Mouse (Mus musculus): ENCODE results near the gene Ahcyl2.
A peak's percentile ranks its signal among the peaks of the same experiment; 100 is the strongest.
"Not testable (repeated sequence)": the region's sequence is repeated elsewhere in the genome, so short reads cannot be mapped to it uniquely, and the experiment has no call there.

Gene Ahcyl2

DNA sequence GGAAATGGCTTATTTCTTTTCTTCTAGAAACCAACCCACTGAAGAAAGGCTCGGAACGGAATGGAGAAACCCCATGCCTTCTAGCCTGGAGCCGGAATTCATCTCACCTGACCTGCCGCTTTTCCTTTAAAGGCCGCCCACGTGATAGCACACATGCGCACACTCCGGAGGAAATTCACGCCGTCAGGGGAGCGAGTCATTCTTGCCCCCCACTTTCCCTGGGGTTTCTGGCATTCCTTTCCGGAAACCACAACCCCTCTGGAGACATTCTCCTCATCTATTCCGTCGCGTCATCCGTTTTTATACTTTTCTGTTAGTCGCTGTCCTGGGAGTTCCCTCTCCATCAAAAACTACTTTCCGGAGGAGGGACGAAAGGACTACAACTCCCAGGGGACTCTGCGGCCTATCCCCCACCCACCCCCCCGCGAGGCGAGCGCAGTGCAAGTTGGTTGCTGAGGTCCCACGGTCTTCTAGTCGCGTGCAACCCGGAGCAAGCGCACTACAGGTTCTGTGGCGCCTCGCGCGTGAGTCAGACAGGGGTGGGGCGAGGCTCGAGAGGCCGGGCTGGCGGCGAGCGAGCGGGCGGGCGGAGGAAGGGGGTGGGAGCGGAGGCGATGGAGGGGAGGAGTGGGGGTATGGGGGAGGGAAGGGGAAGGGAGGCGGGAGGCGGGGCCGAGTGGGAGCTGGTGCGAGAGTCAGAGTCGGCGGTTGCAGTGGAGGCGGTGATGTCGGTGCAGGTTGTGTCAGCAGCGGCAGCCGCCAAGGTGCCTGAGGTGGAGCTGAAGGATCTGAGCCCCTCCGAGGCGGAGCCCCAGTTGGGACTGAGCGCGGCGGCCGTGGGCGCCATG, at the start of gene Ahcyl2:
Gene Ahcyl2, plus strand, starts transcription at position 199 of the 848 bp plus-strand sequence.
- DNase-seq, result peak; percentile 97

DNA sequence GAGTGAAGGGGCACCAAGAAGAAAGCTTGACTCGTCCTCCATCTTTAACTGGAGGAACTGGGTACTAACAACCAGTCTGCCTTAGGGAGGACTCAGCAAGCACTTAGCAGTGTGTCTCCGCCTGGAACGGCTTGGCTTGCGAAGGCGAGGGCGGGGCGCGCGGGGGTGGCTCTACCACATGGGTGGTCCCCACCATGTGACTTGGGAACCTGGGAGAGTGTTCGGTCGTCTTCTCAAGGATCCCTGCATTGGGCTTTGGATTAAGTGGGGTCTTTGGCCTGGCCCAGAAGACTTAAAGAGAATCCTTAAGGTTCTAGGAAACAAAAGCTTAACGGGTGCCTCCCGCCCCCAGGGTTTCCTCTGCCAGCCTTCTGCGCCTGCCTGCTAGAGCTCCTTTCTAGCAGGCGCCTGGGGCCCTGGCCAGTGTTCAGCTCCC, 48.9 kb upstream of the Ahcyl2 start:
- DNase-seq, result peak; percentile 68

DNA sequence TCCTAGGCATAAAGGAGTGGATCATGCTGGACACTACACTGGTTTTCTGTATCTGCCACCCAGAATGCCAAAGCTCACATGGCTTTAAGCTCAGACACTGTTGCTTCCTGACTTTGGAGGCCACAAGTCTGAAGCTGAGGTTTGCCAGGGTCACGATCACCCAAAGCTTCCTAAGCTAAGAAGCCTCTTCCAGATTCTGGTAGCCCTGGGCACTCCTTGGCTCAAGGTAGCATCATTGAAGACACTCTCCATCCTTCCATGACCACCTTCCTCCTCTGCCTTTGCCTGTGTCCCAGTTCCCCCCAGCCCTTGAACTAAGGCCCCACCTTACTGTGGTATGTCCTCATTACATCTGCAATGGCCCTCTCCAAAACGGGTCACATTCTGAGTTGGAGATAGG, 45.9 kb upstream of the Ahcyl2 start:
- no peak for DNase-seq

DNA sequence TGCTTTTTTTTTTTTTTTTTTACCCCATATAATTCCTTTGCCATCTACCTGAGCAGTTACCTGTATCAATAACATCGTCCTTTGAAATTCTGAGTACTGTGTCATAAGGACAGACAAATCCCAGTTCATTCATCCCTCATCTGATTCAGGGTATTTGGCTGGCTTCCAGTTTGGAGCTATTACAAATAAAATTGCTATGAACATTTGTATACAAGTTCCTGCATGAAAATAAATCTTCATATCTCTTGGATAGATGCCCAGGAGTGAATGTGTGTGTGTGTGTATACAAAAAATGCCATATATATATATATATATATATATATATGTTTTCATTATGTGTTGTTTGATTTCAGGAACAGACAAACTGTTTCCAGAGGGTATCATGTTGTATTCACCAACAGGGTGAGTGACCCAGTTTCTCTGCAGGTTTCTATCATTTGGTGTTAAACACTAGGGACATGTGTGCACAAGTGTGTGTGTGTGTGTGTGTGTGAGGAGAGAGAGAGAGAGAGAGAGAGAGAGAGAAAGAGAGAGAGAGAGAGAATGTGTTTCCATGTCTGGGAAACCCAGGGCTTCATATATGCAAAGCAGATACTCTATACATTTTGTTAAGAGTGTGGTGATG, 41.1 kb upstream of the Ahcyl2 start:
- DNase-seq, result no peak

DNA sequence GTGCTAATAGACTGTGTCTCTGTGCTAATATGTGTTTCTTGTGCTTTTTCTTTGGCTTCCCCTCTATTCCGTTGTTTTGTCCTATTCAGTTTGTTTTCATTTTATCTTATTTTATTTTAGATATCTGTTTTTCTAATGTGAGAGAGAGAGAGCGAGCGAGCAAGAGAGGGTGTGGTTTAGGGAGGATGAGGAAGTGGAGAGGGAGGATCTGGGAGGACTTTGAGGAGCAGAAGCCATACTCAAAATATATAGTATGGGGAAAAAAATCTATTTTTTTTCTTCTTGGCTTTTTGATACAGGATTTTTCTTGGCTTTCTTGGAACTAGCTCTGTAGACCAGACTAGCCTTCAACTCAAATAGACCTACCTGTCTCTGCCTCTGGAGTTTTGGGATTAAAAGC, 39.8 kb upstream of the Ahcyl2 start:
- no peak for DNase-seq

DNA sequence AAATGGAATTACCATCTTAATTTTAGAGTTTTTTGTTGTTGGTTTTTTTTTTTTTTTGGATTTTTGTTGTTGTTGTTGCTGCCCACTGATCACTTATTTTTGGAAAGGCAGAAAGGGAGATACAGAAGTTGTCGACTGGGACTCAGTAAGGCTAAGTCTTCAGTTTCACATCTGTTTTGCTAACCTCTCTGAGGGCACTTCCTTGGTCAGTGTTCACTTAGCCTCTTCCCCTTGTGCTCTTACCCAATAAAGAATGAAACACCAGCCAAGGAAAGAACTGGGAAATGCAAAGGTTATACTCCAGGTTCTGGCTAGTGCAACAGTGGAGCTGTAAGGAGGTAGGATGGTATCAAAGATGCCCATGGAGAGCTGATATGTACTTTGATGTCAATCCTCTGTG, 38.3 kb upstream of the Ahcyl2 start:
- no peak for DNase-seq

DNA sequence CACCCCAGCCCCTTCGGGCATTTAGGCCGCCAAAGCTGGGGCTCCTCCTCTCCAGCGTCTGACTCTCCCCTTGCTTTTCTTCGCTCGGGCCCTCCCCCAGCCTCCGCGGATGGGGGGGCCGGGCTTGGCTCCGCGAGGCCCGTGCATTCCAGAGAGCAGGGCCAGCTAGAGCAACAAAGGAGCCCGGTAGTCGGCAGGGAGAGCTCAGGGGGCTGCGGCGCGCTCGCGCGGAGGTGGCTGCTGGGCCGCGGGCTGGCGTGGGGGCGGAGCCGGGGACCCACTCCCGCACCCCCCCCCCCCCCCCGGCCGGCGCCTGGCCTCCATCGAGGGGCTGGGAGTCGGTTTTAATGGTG, 32.5 kb upstream of the Ahcyl2 start, which contains the start of gene Smo:
Gene Smo, plus strand, starts transcription at position 168 of the 353 bp plus-strand sequence.
- peak; percentile 84 for DNase-seq

DNA sequence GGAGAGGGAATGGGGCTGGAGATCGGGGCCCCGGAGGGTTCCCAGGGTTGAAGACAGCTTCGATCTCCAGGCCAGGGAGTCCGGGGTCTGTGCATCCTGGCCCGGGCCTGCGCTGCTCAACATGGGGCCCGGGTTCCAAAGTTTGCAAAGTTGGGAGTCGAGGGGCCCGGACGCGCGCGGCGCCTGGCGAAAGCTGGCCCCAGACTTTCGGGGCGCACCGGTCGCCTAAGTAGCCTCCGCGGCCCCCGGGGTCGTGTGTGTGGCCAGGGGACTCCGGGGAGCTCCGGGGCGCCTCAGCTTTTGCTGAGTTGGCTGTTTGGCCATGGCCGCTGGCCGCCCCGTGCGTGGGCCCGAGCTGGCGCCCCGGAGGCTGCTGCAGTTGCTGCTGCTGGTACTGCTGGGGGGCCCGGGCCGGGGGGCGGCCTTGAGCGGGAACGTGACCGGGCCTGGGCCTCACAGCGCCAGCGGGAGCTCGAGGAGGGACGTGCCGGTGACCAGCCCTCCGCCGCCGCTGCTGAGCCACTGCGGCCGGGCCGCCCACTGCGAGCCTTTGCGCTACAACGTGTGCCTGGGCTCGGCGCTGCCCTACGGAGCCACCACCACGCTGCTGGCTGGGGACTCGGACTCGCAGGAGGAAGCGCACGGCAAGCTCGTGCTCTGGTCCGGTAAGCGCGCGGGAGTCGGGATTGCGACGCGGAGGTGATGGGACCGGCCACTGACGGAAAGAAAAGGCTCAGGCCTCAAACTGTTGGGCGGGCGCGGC, 31.9 kb upstream of the Ahcyl2 start:
- peak; percentile 58 for DNase-seq

DNA sequence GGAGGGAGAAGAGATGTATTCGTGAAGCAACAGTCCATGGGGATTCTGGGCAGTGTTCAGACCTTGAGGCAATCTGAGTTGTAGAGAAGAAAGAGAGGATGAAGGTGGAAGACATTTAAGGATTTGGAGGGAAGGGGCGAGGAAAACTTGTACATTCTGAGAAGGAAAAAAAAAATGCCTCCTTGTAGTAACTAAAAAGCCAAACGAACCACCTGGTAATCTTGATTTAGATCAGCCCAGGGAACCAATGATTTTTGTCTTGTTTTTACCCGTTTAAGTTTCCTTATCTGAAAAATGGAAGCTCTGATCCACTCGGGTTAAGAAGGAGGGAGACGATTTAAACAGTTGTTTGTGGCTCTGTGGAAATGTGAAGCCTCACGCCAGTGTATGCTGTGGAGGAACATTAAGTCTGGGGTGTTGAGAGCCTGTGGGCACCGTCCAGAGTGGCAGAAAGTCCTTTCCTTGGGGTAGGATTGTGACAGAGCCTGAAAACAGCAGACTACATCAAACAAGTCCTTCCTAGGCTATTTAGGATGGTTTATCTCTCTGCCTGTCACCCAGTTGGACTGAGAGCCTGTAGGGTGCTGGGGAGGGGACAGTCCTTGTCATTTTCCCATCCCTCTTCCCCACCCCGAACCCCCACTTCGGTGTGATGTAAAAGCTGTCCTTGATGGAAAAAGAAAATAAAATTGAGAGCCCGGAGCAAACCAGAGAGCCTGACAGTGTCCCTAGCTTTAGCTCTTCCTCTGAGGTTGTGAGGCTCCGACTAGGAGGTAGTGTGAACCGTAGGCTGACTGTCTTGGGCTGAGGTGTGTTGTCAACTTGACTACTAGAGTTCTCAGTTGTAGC, 31.0 kb upstream of the Ahcyl2 start:
- DNase-seq, result no peak

DNA sequence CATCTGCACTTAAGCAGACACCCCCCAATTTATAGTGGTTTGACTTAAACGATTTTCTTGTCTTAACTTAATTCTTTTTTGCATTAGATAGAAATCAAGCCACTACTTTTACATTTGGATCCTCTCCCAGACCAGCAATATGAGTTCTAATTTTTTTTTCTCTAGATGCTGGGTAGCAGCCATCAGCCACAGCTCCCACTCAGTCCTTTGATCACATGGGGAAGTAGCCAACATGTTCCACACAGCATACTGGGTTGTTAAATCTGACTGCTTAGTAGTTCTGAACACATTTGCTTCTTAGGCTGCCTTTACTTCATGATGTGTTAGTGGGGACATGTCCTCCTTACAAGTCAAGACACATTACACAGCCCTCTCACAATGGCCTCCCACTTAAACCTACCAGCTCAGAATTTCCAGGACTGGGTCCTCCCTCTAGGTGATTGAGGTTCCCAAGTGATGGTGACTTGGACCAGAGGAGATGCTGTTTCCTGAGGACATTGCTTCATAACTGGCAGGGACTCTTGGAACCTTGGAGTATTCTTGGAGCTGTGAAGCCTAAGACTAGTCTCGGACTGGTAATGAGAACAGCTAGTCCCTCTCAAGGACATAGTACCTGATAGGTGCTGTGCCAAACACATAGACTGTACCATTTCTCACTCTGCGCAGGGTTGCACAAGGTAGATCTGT, 16.2 kb upstream of the Ahcyl2 start:
- no peak for DNase-seq

DNA sequence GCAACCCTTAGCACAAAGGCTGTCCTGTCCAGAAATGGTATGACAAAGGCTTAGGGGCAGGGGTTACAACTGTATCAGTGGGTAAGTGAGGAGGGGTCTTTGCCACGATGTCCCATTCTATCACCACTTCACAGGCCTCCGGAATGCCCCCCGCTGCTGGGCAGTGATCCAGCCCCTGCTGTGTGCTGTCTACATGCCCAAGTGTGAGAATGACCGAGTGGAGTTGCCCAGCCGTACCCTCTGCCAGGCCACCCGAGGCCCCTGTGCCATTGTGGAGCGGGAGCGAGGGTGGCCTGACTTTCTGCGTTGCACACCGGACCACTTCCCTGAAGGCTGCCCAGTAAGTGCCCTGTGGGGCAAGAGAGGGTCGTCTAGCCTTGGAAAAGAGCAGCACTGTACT, 14.5 kb upstream of the Ahcyl2 start:
- no peak for DNase-seq

DNA sequence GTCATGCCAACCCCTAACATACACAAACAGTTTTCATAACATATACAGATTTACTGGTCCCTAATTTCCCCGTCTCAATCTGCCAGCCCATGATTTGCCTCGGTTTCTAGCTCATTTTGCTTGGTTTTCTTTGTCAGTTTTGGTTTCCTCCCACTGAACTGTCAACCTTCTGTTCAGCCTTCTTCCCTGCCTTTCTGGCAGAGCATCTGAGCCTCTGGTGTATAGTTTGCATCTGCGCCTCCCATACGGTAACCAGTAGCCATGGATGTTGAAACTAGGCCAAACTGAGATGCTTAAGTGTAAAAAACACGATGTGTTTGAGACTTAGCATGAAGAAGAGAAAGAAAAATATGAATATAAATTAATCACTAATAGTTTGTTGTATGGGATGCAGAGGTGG, 11.8 kb upstream of the Ahcyl2 start:
- no peak for DNase-seq

DNA sequence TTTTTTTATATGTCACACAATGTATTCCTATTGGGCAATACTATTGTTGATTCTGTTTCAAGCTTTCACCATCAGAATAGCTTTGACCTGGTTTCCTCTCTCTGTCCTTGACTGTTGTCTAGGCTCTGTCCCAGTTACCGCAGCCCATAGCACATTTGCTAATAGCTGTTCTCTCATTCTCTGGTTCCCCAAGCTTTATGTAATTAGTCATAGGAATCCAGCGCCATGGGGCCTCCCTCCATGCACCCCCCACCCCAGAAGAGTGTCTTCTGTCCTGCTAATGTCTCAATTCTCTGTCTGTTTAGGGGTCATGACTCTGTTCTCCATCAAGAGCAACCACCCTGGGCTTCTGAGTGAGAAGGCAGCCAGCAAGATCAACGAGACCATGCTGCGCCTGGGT, 11.3 kb upstream of the Ahcyl2 start:
- no peak for DNase-seq

DNA sequence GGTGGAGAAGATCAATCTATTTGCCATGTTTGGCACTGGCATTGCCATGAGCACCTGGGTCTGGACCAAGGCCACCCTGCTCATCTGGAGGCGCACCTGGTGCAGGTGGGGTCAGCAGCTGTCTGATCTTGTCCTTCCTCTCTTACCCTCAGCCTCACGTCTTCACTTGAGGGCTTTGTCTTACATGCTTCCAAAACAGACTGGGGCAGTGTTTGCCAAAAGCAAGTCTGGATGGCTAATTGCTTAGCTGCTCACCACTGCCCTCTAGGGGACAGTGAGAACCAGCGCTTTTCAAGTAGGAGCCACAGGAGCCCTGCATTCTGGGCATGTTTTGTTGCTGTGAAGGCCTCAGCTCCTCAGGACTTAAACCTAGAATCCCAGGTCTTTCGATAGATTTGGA, 9.4 kb upstream of the Ahcyl2 start:
- peak; percentile 75 for DNase-seq

DNA sequence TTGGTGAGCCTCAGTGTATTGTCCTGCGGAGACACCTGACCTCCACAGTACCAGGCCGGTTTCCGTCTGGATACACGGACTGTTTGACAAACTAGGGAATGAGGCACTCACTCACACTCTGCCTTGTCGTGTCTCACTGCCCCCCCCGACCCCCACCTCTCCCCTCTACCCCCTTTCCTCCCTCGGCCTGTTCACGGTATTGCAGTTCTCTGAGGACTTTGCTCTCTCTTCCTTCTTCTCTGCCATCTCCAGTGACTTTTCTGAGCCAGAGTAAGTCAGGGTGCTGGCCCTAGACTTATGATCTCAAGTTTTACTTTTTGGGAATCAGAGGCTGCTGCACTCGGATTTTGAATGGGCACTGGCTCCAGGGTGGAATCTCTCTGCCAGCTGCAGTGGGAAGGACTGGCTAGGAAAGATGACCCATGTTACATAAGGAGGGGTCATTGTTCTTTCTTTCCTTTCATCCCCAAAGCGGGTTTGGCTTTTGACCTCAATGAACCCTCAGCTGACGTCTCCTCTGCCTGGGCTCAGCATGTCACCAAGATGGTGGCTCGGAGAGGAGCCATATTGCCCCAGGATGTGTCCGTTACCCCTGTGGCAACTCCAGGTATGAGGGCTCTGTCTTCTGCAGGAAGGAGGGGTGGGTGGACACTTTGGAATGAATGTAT, 8.7 kb upstream of the Ahcyl2 start:
- DNase-seq, result no peak

DNA sequence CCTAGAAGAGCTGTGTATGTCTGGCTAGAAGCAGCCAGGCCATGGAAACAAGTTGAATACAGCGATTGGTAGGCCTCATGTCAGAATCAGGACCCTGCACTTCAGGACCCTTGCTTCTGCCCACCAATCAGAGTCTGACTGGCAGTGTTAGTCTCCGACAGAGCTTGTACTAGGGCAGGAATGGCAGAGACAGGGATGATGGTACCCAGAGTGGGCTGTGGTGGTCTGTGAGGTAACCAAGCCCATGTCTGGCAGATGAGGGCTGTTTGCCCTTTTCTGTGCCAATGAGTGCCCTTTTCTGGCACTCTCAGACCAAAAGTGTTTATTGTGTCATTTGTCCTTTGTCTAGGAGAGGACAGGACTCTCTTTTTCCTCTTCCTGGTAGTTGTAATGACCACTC, 7.4 kb upstream of the Ahcyl2 start:
- not testable (repeated sequence) for DNase-seq

DNA sequence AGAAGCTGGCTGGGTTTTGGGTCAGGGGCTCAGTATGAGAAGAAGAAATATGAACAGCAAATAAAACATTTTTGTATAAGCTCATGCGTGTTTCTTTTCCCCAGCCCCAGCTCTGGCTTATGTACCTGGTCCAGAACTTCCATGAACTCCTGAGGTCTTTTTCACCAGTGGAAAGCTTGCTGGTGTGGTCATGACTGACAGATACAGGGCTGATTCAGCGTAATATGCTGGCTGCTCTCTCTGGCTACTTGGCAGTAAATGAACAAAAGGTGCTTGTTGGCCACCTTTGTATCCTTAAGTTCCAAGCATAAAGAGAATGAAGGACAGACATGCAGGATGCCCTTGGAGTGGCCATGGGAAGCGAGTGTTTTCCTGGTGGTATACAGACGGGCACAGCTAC, 6.5 kb upstream of the Ahcyl2 start:
- DNase-seq, result no peak

DNA sequence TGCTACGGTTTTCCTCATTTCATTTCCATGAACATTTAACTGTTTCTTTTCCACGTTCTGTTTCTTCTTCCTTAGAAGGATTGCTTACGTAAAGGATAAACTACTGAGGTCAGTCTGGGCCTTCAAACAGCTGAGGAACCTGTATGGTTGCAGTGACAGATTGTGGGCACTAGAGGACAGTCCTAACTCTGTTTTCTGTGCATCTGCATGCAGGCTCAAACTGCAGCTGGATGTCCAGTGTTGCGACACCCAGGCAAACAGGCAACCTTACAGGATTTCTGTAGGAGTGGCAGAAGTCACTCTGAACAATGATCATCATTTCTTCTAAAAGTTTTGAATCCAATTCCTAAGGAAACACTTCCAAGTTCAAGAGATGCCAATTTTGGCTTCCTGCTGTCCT, 5.3 kb upstream of the Ahcyl2 start:
- DNase-seq, result no peak

DNA sequence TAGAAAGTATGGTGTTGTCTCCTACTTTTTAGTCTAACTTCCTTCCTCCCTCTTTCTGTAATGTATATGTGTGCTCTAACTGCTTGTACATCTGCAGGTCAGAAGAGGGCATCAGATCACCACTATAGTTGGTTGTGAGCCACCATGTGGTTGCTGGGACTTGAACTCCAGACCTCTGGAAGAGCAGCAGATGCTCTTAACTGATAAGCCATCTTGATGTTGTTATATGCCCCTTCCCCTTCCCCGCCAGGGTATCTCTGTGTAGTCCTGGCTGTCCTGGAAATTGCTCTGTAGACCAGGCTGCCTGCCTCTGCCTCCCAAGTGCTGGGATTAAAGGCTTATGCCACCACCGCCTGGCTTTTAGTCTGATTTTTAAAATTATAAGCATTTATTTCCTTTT, 937 bp upstream of the Ahcyl2 start:
- DNase-seq, result no peak

DNA sequence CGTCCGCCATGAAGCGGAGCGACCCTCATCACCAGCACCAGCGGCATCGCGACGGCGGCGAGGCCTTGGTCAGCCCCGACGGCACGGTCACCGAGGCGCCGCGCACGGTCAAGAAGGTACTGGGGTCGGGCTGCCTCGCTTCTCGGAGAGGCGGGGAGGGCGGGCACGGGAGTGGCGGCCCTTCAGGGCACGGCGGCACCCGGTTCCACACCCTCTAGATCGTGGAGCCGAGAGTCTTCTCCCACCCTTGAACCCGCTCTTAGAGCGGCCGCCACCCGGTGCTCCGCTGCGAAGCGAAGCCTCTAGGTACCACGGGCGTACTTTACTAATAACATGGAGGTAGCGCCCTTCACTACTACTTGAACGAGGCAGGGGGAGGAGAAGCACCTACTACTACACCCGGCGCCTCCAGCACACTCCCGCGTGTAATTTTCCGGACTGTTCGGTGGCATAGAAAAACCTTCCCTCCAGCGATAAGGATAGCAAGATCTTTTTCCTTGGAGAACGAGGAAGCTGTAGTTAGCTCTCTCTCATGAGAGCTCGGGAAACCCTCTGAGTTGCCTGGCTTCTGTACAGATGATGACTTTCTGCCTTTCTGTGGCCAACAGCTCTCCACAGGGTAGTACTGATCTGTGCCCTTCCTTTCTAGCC, 1.1 kb downstream of the Ahcyl2 start:
- no peak for DNase-seq

DNA sequence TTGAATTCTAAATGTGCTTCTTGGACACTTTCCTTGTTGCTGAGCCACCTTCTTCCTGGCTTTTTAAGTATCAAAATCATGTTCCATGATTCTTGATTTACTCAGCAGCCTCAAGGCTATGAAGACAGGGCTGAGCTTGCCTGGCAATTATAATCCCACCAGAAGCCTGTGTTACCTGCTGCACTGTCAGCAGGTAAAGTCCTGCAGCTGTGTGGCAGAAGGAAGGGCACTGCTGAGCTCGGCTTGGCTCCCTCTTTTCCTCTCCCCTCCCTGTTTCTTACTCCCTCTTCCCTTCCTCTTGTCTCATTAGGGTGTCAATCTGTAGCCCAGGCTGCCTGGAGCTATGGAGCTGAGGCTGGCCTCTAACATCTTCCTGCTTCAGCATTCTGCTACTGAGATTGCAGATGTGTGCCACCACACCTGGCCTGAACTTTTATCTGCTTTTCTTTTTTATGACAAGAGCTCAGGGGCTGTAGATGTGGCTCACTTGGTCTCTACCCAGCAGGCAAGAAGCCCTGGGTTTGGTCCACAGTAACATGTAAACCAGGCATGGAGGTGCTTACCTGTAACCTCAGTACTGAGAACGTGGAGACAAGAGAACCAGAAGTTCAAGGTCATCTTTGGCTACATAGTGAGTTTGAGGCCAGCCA, 3.0 kb downstream of the Ahcyl2 start:
- no peak for DNase-seq
